Mouse (Mus musculus): Measurements from ENCODE around the gene Adarb2.

DNA sequence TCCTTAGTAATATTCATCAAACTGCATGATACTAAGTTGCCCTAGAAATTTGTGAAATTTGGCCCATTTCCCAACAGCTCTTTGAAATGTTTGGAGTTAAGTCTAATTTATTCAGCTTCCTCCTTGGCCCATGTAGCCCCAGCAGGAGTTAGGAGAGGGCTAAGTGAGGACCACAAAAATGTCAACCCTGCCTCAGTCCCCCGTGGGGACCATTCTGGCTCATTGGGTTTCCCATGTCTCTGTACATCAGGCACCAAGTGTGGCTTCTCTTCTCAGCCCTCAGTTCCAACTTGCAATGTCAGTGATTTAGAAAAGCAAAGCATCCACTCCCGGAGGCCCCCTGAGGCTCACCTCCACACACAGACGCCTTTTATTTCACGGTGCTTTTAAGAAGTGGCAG is 502.6 kb downstream of the Adarb2 start:
- TF ChIP-seq CTCF (IDR thresholded peaks at IDR 0.05; ENCODE audit: borderline replicate concordance, insufficient read depth, low read length), result no peak
- no peak for TF ChIP-seq POLR2A (IDR thresholded peaks at IDR 0.05; ENCODE audit: low read depth, low read length)

Data from embryonic fibroblast, embryonic 13.5 days (primary cell).